Mouse (Mus musculus) liver, adult 2 months (tissue): ENCODE results near the gene Ccn2.

Experiments used
- CTCF ChIP-seq: fragments of 200-500 bp; IDR thresholded peaks from 2 replicates; pipeline ENCODE4 v1.5.1; 2011; ENCODE audit warnings: low read depth, low read length, control low read depth
- POLR2A ChIP-seq: fragments of 200-500 bp; IDR thresholded peaks from 2 replicates; pipeline ENCODE4 v1.6.1; 2011; ENCODE audit warnings: low read length, control low read depth; ENCODE audit not compliant: insufficient read depth; ENCODE audit errors: extremely low read depth

- TF ChIP-seq CTCF, result no peak
- no peak for TF ChIP-seq POLR2A
Measured at GRCm38 (mm10) chr10:24609146-24609545, 13.9 kb downstream of the Ccn2 start.
